Mouse (Mus musculus): Measurements from ENCODE around the gene Ubr4. TPM values are rescaled to one million over a fixed set of nuclear protein-coding genes. Genes with fewer than 3 reads are reported as not detected.

Gene Ubr4
- polyA plus RNA-seq, 1 experiment from 2014 or later: 72.4 TPM

GRCm38 (mm10) chr4:139532081-139532480 is 179.7 kb downstream of the Ubr4 start:
- 83% methylated on average over 10 of the region's 10 CpGs for WGBS
- H3K4me3 ChIP-seq (ENCODE audit: low read depth, low read length): no peak overlapping the region
- no peak for DNase-seq (ENCODE audit: low spot score)
- no peaks in the 10 kb centered on the region for H3K9me3 ChIP-seq (ENCODE audit: control insufficient read depth, low read length)
- no peak overlapping the region for H3K27ac ChIP-seq (replicated peaks; ENCODE audit: low read depth, low read length)
- ATAC-seq (ENCODE audit: low read depth): no peak
- H3K4me1 ChIP-seq (ENCODE audit: control insufficient read depth, insufficient read depth, low read length): no peaks in the 10 kb centered on the region
- no peaks in the 10 kb centered on the region for H3K36me3 ChIP-seq (ENCODE audit: control insufficient read depth, insufficient read depth, low read length)
- no peaks in the 10 kb centered on the region for H3K27me3 ChIP-seq (replicated peaks; ENCODE audit: control insufficient read depth, insufficient read depth, low read length)
- no peak overlapping the region for H3K9ac ChIP-seq (ENCODE audit: low read depth, low read length)
- no peak overlapping the region for H3K4me2 ChIP-seq (ENCODE audit: low read depth, low read length)

GRCm38 (mm10) chr4:139535127-139535695 is 182.8 kb downstream of the Ubr4 start:
- Histone ChIP-seq H3K9me3 (ENCODE audit: control insufficient read depth, low read length) (no peaks in the 10 kb centered on the region), H3K4me1 (ENCODE audit: control insufficient read depth, insufficient read depth, low read length) (no peaks in the 10 kb centered on the region), H3K27ac (replicated peaks; ENCODE audit: low read depth, low read length) (no peak overlapping the region), H3K4me3 (ENCODE audit: low read depth, low read length) (no peak overlapping the region), H3K4me2 (ENCODE audit: low read depth, low read length) (no peak overlapping the region), H3K27me3 (replicated peaks; ENCODE audit: control insufficient read depth, insufficient read depth, low read length) (no peaks in the 10 kb centered on the region), H3K9ac (ENCODE audit: low read depth, low read length) (peak overlapping the region; percentile 19; the same call in 1 of the 2 replicates), H3K36me3 (ENCODE audit: control insufficient read depth, insufficient read depth, low read length) (no peaks in the 10 kb centered on the region)
- peak; percentile 50; the same call in 1 of the 2 replicates for ATAC-seq (ENCODE audit: low read depth)
- 36% methylated on average over 12 of the region's 12 CpGs for whole genome bisulfite sequencing
- DNase-seq (ENCODE audit: low spot score): peak; percentile 55

- no peak for DNase-seq (ENCODE audit: low spot score)
- peak overlapping the region; percentile 19; the same call in 1 of the 2 replicates for H3K9ac ChIP-seq (ENCODE audit: low read depth, low read length)
- no peaks in the 10 kb centered on the region for H3K4me1 ChIP-seq (ENCODE audit: control insufficient read depth, insufficient read depth, low read length)
- H3K9me3 ChIP-seq (ENCODE audit: control insufficient read depth, low read length): no peaks in the 10 kb centered on the region
- ATAC-seq (ENCODE audit: low read depth): no peak; the same call in 1 of the 2 replicates
- no peaks in the 10 kb centered on the region for H3K27me3 ChIP-seq (replicated peaks; ENCODE audit: control insufficient read depth, insufficient read depth, low read length)
- 48% methylated on average over 7 of the region's 7 CpGs for WGBS
- H3K27ac ChIP-seq (replicated peaks; ENCODE audit: low read depth, low read length): no peak overlapping the region
- H3K36me3 ChIP-seq (ENCODE audit: control insufficient read depth, insufficient read depth, low read length): no peaks in the 10 kb centered on the region
- no peak overlapping the region for H3K4me2 ChIP-seq (ENCODE audit: low read depth, low read length)
- H3K4me3 ChIP-seq (ENCODE audit: low read depth, low read length): no peak overlapping the region
Measured at GRCm38 (mm10) chr4:139535719-139536118, 183.3 kb downstream of the Ubr4 start.

GRCm38 (mm10) chr4:139536706-139537105 is 184.3 kb downstream of the Ubr4 start:
- WGBS: 82% methylated on average over 9 of the region's 9 CpGs
- no peak for ATAC-seq (ENCODE audit: low read depth)
- H3K27me3 ChIP-seq (replicated peaks; ENCODE audit: control insufficient read depth, insufficient read depth, low read length): no peaks in the 10 kb centered on the region

More at GRCm38 (mm10) chr4:139536706-139537105, 184.3 kb downstream of the Ubr4 start:
- Histone ChIP-seq H3K9ac (ENCODE audit: low read depth, low read length) (no peak overlapping the region), H3K27ac (replicated peaks; ENCODE audit: low read depth, low read length) (no peak overlapping the region), H3K4me1 (ENCODE audit: control insufficient read depth, insufficient read depth, low read length) (no peaks in the 10 kb centered on the region), H3K4me3 (ENCODE audit: low read depth, low read length) (no peak overlapping the region), H3K9me3 (ENCODE audit: control insufficient read depth, low read length) (no peaks in the 10 kb centered on the region), H3K36me3 (ENCODE audit: control insufficient read depth, insufficient read depth, low read length) (no peaks in the 10 kb centered on the region), H3K4me2 (ENCODE audit: low read depth, low read length) (no peak overlapping the region)
- no peak for DNase-seq (ENCODE audit: low spot score)

Small RNA genes within 50 kb of the gene (microRNA-seq; reads per million reads assigned to microRNA genes)
- gene Gm24245 (ENCODE audit: borderline number of aligned reads) (0.50 reads per million), gene Gm25732 (ENCODE audit: borderline number of aligned reads) (not detected)

Other genes starting within 250 kb of the Ubr4 start
- gene Minos1, start 221.5 kb upstream of the Ubr4 start, polyA plus RNA-seq (2014; fragmentation: Nextera tagmentation; extraction: Ambion mirVana): 468 and 555 TPM in 2 replicates
- 293 and 299 TPM in 2 replicates for gene Capzb, start 159.7 kb upstream of the Ubr4 start, polyA plus RNA-seq (2014; fragmentation: Nextera tagmentation; extraction: Ambion mirVana)
- gene Pqlc2, start 41.9 kb upstream of the Ubr4 start, polyA plus RNA-seq (2014; fragmentation: Nextera tagmentation; extraction: Ambion mirVana): 10.9 and 12.3 TPM in 2 replicates
- gene Akr7a5, start 41.9 kb upstream of the Ubr4 start, polyA plus RNA-seq (2014; fragmentation: Nextera tagmentation; extraction: Ambion mirVana): 68.6 and 78.9 TPM in 2 replicates
- gene Mrto4, start within 50 bp of the Ubr4 start, polyA plus RNA-seq (2014; fragmentation: Nextera tagmentation; extraction: Ambion mirVana): 92.5 and 99.5 TPM in 2 replicates
- gene Emc1, start within 50 bp of the Ubr4 start, polyA plus RNA-seq (2014; fragmentation: Nextera tagmentation; extraction: Ambion mirVana): 14.1 and 15.3 TPM in 2 replicates
- gene Iffo2, start 177.9 kb downstream of the Ubr4 start, polyA plus RNA-seq (2014; fragmentation: Nextera tagmentation; extraction: Ambion mirVana): 4.8 and 5.8 TPM in 2 replicates

All from embryonic facial prominence, embryonic 14.5 days (tissue).